Mouse (Mus musculus): ENCODE results near the gene Anapc2. TPM values are rescaled to one million over a fixed set of nuclear protein-coding genes. Genes with fewer than 3 reads are reported as not detected.

Anapc2 gene
- polyA plus RNA-seq, 1 experiment from 2014 or later, result 100 TPM

GRCm38 (mm10) chr2:25292856-25293255, 20.6 kb downstream of the Anapc2 start:
- peaks cover 9% of the 10 kb centered on the region; the same call in 1 of the 2 replicates for H3K4me1 ChIP-seq (replicated peaks; ENCODE audit: control insufficient read depth, insufficient read depth, low read length)
- H3K4me2 ChIP-seq (ENCODE audit: low read length), result no peak overlapping the region
- no peak for ATAC-seq (replicated peaks; ENCODE audit: low FRiP score, low TSS enrichment, low read depth)
- no peak overlapping the region for H3K9ac ChIP-seq (ENCODE audit: low read length)
- 0% methylated on average over 1 of the region's 1 CpGs for WGBS
- peak; percentile 94 for DNase-seq (ENCODE audit: low spot score)
- H3K9me3 ChIP-seq (ENCODE audit: control insufficient read depth, low read length), result no peaks in the 10 kb centered on the region
- H3K27me3 ChIP-seq (replicated peaks; ENCODE audit: control insufficient read depth, insufficient read depth, low read length), result peaks cover 67% of the 10 kb centered on the region
- no peaks in the 10 kb centered on the region for H3K36me3 ChIP-seq (ENCODE audit: control insufficient read depth, insufficient read depth, low read length)
- no peak overlapping the region for H3K27ac ChIP-seq (ENCODE audit: low read depth)
- 0 out of 2 replicates have a peak overlapping the region, but pooled peaks have one; percentile 23 for H3K4me3 ChIP-seq (ENCODE audit: low read depth, low read length)

- Histone ChIP-seq H3K4me3 (ENCODE audit: low read depth, low read length) (no peak overlapping the region), H3K4me2 (ENCODE audit: low read length) (no peak overlapping the region), H3K27me3 (replicated peaks; ENCODE audit: control insufficient read depth, insufficient read depth, low read length) (peaks cover 59% of the 10 kb centered on the region), H3K36me3 (ENCODE audit: control insufficient read depth, insufficient read depth, low read length) (no peaks in the 10 kb centered on the region), H3K9ac (ENCODE audit: low read length) (no peak overlapping the region), H3K4me1 (replicated peaks; ENCODE audit: control insufficient read depth, insufficient read depth, low read length) (peaks cover 9% of the 10 kb centered on the region; the same call in 1 of the 2 replicates), H3K9me3 (ENCODE audit: control insufficient read depth, low read length) (no peaks in the 10 kb centered on the region), H3K27ac (ENCODE audit: low read depth) (no peak overlapping the region)
- 68% methylated on average over 9 of the region's 9 CpGs for WGBS
- no peak for DNase-seq (ENCODE audit: low spot score)
- no peak for ATAC-seq (replicated peaks; ENCODE audit: low FRiP score, low TSS enrichment, low read depth)
Measured at GRCm38 (mm10) chr2:25293706-25294105, 21.4 kb downstream of the Anapc2 start.

- 76% methylated on average over 7 of the region's 8 CpGs for WGBS
- DNase-seq (ENCODE audit: low spot score), result no peak
- H3K27ac ChIP-seq (ENCODE audit: low read depth), result no peak overlapping the region
- no peaks in the 10 kb centered on the region for H3K36me3 ChIP-seq (ENCODE audit: control insufficient read depth, insufficient read depth, low read length)
- H3K9me3 ChIP-seq (ENCODE audit: control insufficient read depth, low read length), result no peaks in the 10 kb centered on the region
- ATAC-seq (replicated peaks; ENCODE audit: low FRiP score, low TSS enrichment, low read depth), result no peak
- H3K4me3 ChIP-seq (ENCODE audit: low read depth, low read length), result no peak overlapping the region
- H3K4me1 ChIP-seq (replicated peaks; ENCODE audit: control insufficient read depth, insufficient read depth, low read length), result peaks cover 7% of the 10 kb centered on the region; the same call in 1 of the 2 replicates
- no peak overlapping the region for H3K4me2 ChIP-seq (ENCODE audit: low read length)
- H3K27me3 ChIP-seq (replicated peaks; ENCODE audit: control insufficient read depth, insufficient read depth, low read length), result peaks cover 25% of the 10 kb centered on the region
- no peak overlapping the region for H3K9ac ChIP-seq (ENCODE audit: low read length)
Measured at GRCm38 (mm10) chr2:25297093-25297492, 24.8 kb downstream of the Anapc2 start.

GRCm38 (mm10) chr2:25298046-25298445, 25.8 kb downstream of the Anapc2 start:
- H3K36me3 ChIP-seq (ENCODE audit: control insufficient read depth, insufficient read depth, low read length), result no peaks in the 10 kb centered on the region
- no peak overlapping the region for H3K4me2 ChIP-seq (ENCODE audit: low read length)
- no peak for ATAC-seq (replicated peaks; ENCODE audit: low FRiP score, low TSS enrichment, low read depth)
- H3K9ac ChIP-seq (ENCODE audit: low read length), result no peak overlapping the region
- WGBS, result 82% methylated on average over 10 of the region's 10 CpGs
- H3K4me1 ChIP-seq (replicated peaks; ENCODE audit: control insufficient read depth, insufficient read depth, low read length), result no peaks in the 10 kb centered on the region
- H3K27ac ChIP-seq (ENCODE audit: low read depth), result no peak overlapping the region
- H3K27me3 ChIP-seq (replicated peaks; ENCODE audit: control insufficient read depth, insufficient read depth, low read length), result peaks cover 17% of the 10 kb centered on the region; the same call in 1 of the 2 replicates
- DNase-seq (ENCODE audit: low spot score), result no peak
- H3K9me3 ChIP-seq (ENCODE audit: control insufficient read depth, low read length), result no peaks in the 10 kb centered on the region
- H3K4me3 ChIP-seq (ENCODE audit: low read depth, low read length), result no peak overlapping the region

- H3K4me3 ChIP-seq (ENCODE audit: low read depth, low read length), result no peak overlapping the region
- H3K9ac ChIP-seq (ENCODE audit: low read length), result no peak overlapping the region
- no peaks in the 10 kb centered on the region for H3K36me3 ChIP-seq (ENCODE audit: control insufficient read depth, insufficient read depth, low read length)
- peaks cover 44% of the 10 kb centered on the region for H3K27me3 ChIP-seq (replicated peaks; ENCODE audit: control insufficient read depth, insufficient read depth, low read length)
- no peaks in the 10 kb centered on the region for H3K9me3 ChIP-seq (ENCODE audit: control insufficient read depth, low read length)
- DNase-seq (ENCODE audit: low spot score) (no peak), ATAC-seq (replicated peaks; ENCODE audit: low FRiP score, low TSS enrichment, low read depth) (no peak)
- H3K4me2 ChIP-seq (ENCODE audit: low read length), result no peak overlapping the region
- H3K4me1 ChIP-seq (replicated peaks; ENCODE audit: control insufficient read depth, insufficient read depth, low read length), result peaks cover 3% of the 10 kb centered on the region; the same call in 1 of the 2 replicates
- H3K27ac ChIP-seq (ENCODE audit: low read depth), result no peak overlapping the region
- WGBS, result 73% methylated on average over 3 of the region's 3 CpGs
Measured at GRCm38 (mm10) chr2:25303452-25303851, 31.2 kb downstream of the Anapc2 start.

GRCm38 (mm10) chr2:25303931-25304656, 31.8 kb downstream of the Anapc2 start:
- ATAC-seq (replicated peaks; ENCODE audit: low FRiP score, low TSS enrichment, low read depth) (no peak), DNase-seq (ENCODE audit: low spot score) (no peak)
- Histone ChIP-seq H3K27me3 (replicated peaks; ENCODE audit: control insufficient read depth, insufficient read depth, low read length) (peaks cover 50% of the 10 kb centered on the region), H3K9me3 (ENCODE audit: control insufficient read depth, low read length) (no peaks in the 10 kb centered on the region), H3K36me3 (ENCODE audit: control insufficient read depth, insufficient read depth, low read length) (no peaks in the 10 kb centered on the region), H3K27ac (ENCODE audit: low read depth) (no peak overlapping the region), H3K4me2 (ENCODE audit: low read length) (peak overlapping the region; percentile 80), H3K4me3 (ENCODE audit: low read depth, low read length) (0 out of 2 replicates have a peak overlapping the region, but pooled peaks have one; percentile 42), H3K4me1 (replicated peaks; ENCODE audit: control insufficient read depth, insufficient read depth, low read length) (peaks cover 3% of the 10 kb centered on the region; the same call in 1 of the 2 replicates), H3K9ac (ENCODE audit: low read length) (no peak overlapping the region)
- WGBS, result 70% methylated on average over 7 of the region's 7 CpGs

- Histone ChIP-seq H3K4me2 (ENCODE audit: low read length) (peak overlapping the region; percentile 80), H3K27me3 (replicated peaks; ENCODE audit: control insufficient read depth, insufficient read depth, low read length) (peaks cover 56% of the 10 kb centered on the region), H3K9ac (ENCODE audit: low read length) (peak overlapping the region; percentile 32; the same call in 1 of the 2 replicates), H3K9me3 (ENCODE audit: control insufficient read depth, low read length) (no peaks in the 10 kb centered on the region), H3K4me3 (ENCODE audit: low read depth, low read length) (peak overlapping the region; percentile 42), H3K36me3 (ENCODE audit: control insufficient read depth, insufficient read depth, low read length) (no peaks in the 10 kb centered on the region), H3K4me1 (replicated peaks; ENCODE audit: control insufficient read depth, insufficient read depth, low read length) (peaks cover 3% of the 10 kb centered on the region; the same call in 1 of the 2 replicates), H3K27ac (ENCODE audit: low read depth) (no peak overlapping the region)
- peak; percentile 66 for ATAC-seq (replicated peaks; ENCODE audit: low FRiP score, low TSS enrichment, low read depth)
- DNase-seq (ENCODE audit: low spot score), result peak; percentile 72
- 2% methylated on average over 45 of the region's 45 CpGs for WGBS
Measured at GRCm38 (mm10) chr2:25304657-25305541, 32.6 kb downstream of the Anapc2 start.

GRCm38 (mm10) chr2:25305587-25306359, 33.5 kb downstream of the Anapc2 start:
- H3K9me3 ChIP-seq (ENCODE audit: control insufficient read depth, low read length), result no peaks in the 10 kb centered on the region
- H3K27ac ChIP-seq (ENCODE audit: low read depth), result no peak overlapping the region
- WGBS, result 53% methylated on average over 14 of the region's 14 CpGs
- ATAC-seq (replicated peaks; ENCODE audit: low FRiP score, low TSS enrichment, low read depth), result no peak
- no peaks in the 10 kb centered on the region for H3K36me3 ChIP-seq (ENCODE audit: control insufficient read depth, insufficient read depth, low read length)
- peaks cover 3% of the 10 kb centered on the region; the same call in 1 of the 2 replicates for H3K4me1 ChIP-seq (replicated peaks; ENCODE audit: control insufficient read depth, insufficient read depth, low read length)
- DNase-seq (ENCODE audit: low spot score), result no peak
- peak overlapping the region; percentile 42; the same call in 1 of the 2 replicates for H3K4me3 ChIP-seq (ENCODE audit: low read depth, low read length)
- peaks cover 64% of the 10 kb centered on the region for H3K27me3 ChIP-seq (replicated peaks; ENCODE audit: control insufficient read depth, insufficient read depth, low read length)
- H3K9ac ChIP-seq (ENCODE audit: low read length), result no peak overlapping the region
- H3K4me2 ChIP-seq (ENCODE audit: low read length), result peak overlapping the region; percentile 80

All from intestine, embryonic 14.5 days (tissue).